Mouse (Mus musculus) megakaryocyte, adult 5-6 weeks (primary cell): ENCODE measurements at regions not wholly inside any gene's neighbourhood (a gene's known extent, or its start where the extent isn't known, plus 50 kb on each side); places are given as distances from the start of the nearest gene placed in this dataset.

ENCODE experiments used
- ATAC-seq: 2 replicates; pipeline ENCODE4 v1.8.0; 2016; ENCODE audit warnings: mild to moderate bottlenecking, inconsistent platforms; ENCODE audit not compliant: poor library complexity, severe bottlenecking

- no peak for ATAC-seq
These were observed 203.1 kb upstream of the Slc8a1 start for GRCm38 (mm10) chr17:81941317-81941716.

- no peak for ATAC-seq
These were observed 192.6 kb upstream of the Slc8a1 start for GRCm38 (mm10) chr17:81930736-81931135.

- no peak for ATAC-seq
These were observed 168.4 kb upstream of the Slc8a1 start for GRCm38 (mm10) chr17:81906481-81907012.

GRCm38 (mm10) chr17:81901999-81902665 lies 164.0 kb upstream of the Slc8a1 start:
- peak; percentile 33; the same call in 1 of the 2 replicates for ATAC-seq

- ATAC-seq: no peak
These were observed 160.8 kb upstream of the Slc8a1 start for GRCm38 (mm10) chr17:81898984-81899383.

- no peak for ATAC-seq
These were observed 140.0 kb upstream of the Slc8a1 start for GRCm38 (mm10) chr17:81878136-81878535.

- no peak for ATAC-seq
These were observed 128.5 kb upstream of the Slc8a1 start for GRCm38 (mm10) chr17:81866683-81867082.

- ATAC-seq: no peak
These were observed 111.3 kb upstream of the Slc8a1 start for GRCm38 (mm10) chr17:81849298-81849967.

GRCm38 (mm10) chr17:81843793-81844192 lies 105.6 kb upstream of the Slc8a1 start:
- ATAC-seq: no peak

GRCm38 (mm10) chr17:81797827-81798376 lies 59.7 kb upstream of the Slc8a1 start:
- ATAC-seq: no peak

- ATAC-seq: no peak
These were observed 50.6 kb upstream of the Slc8a1 start for GRCm38 (mm10) chr17:81788781-81789180.
